Mouse (Mus musculus): Measurements from ENCODE around the gene Zfp991.
"Not testable (repeated sequence)": the region's sequence is repeated elsewhere in the genome, so short reads cannot be mapped to it uniquely, and the experiment has no call there.

Zfp991 gene

DNA sequence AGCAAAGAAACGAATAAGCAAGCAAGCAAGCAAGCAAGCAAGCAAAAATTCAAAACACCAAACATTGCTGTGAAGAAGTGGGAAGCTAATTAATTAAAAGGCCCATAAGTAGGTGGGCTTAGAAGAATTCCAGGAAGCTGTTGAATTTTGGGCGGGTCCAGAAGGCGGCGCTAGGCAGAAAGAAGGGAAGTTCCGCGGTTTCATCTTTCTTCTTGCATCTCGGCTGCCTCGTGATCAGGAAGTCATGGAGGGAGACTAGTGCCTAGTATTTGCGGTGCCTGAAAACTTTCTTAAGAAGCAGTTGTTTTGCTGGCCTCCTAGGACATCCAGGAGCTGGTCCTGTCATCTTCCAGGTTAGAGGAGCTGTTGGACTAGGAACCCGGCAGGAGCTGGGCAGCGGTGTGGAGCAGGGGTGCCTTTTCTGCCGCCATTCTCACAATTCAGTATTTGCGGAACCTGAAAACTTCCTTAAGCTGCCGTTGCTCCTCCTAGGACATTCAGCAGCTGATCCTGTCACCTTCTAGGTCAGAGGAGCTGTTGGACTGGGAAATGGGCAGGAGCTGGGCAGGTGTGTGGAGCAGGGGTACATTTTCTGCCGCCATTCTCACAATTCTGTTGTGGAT lies at the start of gene Zfp991:
Gene Zfp991, plus strand, starts transcription at position 202 of the 623 bp plus-strand sequence.
- not testable (repeated sequence) for DNase-seq

DNA sequence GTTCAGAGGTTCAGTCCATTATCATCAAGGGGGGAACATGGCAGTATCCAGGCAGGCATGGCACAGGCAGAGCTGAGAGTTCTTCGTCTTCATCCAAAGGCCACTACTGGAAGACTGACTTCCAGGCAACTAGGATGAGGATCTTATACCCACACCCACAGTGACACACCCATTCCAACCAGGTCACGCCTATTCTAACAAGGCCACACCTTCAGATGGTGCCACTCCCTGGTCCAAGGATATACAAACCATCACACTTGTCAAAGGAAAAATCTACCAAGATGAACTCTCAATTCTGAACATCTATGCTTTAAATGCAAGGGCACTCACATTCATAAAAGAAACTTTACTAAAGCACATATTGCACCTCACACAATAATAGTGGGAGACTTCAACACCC lies 36.2 kb upstream of the Zfp991 start:
- not testable (repeated sequence) for DNase-seq

DNA sequence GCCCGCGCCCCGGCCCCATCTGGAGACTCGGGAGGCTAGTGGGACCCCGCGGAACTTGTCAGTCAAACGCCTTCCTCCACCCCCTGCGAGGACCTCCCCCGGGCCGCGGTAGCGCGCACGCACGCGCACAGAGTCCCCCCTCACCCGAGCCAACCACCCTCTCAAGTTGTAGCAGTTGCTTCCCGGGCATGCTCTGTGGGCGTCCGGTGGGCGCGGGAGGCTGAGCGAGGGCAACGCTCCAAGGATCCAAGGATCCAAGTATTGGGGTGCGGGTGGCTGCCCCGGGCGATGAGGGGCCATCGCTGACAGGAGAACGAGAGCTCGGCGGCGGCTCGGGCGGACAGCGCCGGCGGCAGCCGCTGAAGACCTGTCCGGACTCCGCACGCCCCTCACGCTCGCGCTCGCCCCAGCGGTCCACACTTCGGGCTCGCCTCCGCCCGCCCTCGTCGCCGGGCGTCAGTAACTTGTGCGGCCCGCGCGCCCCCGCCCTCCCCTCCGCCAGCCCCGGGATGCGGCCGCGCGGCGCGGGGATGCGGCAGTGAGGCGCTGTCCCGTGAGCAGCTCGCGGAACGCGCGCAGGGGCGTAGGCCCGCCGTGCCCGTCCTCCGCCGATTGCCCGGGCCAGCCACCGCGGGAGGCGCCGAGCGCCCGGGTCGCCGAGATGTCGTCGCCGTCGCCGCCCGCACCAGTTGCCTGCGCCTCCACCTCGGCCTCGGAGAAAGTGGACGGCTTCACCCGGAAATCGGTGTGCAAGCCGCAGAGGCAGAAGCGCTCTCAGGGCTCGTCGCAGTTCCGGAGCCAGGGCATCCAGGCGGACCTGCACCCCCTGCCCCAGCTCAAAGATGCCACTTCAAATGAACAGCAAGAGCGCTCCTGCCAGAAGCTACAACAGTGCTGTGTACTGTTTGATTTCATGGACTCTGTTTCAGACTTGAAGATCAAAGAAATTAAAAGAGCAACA lies 29.9 kb upstream of the Zfp991 start:
- not testable (repeated sequence) for DNase-seq

DNA sequence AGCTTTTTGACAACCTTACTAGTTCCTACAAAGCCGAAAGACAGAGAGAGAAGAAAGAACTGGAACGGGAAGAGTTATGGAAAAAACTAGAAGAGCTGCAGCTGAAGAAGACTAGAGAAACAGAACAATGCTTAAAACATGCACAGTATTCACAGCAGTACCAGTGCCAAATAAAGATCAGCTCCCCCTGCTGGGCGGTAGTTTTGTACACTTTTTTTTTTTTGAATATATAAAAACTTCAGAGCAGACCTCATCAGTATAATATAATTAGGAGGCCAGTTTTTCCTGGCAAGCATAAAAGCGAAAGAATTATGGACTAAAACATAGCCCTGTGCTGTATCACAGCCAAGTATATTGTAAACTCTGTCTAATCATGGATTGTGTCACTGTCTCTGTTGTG lies 28.0 kb upstream of the Zfp991 start:
- DNase-seq: not testable (repeated sequence)

DNA sequence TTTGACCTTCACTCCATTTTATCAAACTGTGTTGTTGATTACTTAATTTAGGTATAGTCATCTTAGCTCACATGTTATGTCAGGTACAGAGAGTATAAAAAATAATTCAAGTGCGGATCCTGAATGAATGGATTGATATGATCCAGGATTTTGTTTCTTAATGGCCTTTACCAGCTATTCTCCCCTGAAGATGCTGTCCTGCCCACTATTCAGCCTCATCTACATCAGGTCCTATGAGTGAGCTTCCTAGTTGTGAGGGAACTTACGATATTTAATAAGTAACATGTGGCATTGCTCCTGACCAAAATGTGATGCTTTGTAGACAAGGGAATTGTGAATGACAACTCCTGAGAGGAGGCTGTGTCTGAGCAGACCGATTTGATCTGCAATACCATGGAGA lies 14.0 kb upstream of the Zfp991 start:
- not testable (repeated sequence) for DNase-seq

DNA sequence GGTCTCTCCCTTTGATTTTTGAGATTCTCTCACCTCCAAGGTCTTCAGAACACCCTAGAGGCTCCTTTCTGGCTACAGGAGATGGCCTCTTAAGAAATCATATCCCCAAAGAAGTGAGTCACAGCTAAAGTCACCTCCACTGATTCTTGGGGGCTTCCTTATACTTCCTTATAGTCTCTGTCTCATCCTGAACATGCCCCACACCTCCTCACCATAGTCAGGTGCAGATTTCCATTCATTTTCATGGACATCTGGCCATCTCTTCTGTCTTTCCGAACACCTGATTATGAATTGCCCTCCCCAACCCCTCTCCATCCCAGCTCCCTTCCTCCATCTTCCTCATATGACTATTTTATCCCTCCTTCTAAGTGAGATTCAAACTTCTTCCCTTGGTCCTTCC lies 9.6 kb upstream of the Zfp991 start:
- not testable (repeated sequence) for DNase-seq

DNA sequence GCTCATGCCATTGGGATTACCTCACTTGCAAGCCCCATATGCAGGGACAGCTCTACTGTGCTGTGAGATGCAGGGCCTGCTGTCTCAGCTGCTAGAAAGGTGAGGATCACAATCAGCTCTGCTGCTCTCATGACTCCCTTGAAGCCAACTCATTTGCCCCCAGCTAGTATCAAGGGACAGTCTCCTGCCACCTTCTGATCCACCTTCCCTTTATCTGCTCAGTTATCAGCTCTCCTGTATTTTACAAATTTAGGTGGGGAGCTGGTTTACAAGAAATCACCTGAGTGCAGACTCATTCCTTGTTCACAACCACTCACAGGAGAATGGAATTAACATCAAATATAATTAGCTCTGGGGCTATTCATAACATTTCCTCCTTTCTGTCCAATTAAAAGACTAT lies 8.0 kb upstream of the Zfp991 start:
- not testable (repeated sequence) for DNase-seq

DNA sequence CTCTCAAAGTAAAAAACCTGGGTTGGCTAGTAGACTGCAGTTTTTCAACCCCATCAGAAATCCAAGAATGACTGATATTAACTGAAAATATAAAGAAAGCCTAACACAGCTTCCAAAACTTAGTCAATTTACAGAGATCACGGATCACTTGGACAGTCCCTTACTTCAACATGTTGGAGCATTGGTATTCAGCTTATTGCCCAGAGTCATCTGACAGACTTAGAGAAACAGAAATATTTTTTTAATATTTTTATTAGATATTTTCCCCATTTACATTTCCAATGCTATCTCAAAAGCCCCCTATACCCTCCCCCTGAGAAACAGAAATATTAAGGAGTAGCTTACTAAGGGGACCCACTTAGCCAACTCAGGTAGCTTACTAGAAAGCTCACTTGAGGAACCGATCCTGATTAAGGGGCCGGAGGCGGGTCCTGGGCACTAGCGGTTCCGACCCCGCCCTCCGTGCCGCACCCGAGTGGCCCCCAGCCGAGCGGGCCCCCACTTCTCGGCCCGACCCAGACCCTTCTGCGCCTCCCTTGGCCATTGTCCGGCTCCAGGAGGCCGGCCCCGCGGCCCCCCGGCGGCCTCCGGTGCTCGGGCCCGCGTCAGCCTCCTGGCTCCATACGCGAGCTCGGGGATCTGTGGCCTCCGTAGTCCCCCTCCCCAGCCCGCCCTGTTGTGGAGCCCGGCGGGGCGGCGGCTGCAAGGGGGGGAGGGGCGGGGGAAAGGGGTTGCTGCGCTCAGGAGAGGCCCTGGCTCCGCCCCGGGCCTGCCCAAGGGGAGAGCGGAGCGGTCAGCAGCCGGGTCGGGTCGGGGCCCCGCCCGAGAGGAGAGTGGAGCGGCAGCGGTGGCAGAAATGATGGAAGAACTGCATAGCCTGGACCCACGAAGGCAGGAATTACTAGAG lies 7.2 kb upstream of the Zfp991 start:
- not testable (repeated sequence) for DNase-seq

DNA sequence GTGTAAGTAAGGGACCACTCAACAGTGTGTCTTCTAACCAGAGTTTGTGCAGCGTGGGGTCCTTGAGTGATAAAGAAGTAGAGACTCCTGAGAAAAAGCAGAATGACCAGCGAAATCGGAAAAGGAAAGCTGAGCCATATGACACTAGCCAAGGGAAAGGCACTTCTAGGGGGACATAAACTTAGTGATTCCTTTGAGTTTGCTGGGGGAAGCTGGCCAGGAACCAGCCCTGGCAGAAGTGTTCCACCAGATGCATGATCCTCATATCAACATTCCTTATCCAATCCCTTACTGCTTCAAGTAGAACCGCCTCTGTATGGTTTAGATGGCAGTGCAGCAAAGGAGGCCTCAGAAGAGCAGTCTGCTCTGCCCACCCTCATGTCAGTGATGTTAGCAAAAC lies 6.5 kb upstream of the Zfp991 start:
- DNase-seq: not testable (repeated sequence)

DNA sequence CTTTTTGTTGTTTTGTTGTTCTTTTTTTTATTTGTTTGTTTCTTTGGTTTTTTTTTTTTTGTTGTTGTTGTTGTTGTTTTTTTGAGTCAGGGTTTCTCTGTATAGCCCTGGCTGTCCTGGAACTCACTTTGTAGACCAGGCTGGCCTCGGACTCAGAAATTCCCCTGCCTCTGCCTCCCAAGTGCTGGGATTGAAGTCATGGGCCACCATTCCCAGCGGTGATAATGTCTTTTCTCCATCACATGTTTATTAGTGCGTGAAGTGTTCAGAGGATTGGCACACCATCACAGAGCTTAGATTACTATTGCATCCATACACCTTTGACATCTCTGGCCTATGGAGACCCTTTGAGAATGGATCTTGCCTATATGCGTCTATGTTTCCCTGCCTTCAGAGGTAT lies 6.0 kb upstream of the Zfp991 start:
- DNase-seq: not testable (repeated sequence)

DNA sequence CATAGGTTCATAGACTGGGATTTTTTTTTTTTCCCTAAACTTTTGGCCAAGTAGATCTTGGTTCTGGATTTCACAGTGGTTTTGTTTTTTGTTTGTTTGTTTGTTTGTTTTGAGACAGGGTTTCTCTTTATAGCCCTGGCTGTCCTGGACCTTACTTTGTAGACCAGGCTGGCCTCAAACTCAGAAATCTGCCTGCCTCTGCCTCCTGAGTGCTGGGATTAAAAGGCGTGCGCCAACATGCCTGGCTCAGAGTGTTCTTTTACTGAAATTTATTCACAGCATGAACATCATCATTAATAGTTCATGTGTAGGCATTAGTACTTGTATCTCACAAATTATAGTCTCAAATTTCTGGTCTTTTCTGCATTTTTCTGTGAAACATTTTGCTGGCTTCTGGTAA lies 5.4 kb upstream of the Zfp991 start:
- DNase-seq: not testable (repeated sequence)

DNA sequence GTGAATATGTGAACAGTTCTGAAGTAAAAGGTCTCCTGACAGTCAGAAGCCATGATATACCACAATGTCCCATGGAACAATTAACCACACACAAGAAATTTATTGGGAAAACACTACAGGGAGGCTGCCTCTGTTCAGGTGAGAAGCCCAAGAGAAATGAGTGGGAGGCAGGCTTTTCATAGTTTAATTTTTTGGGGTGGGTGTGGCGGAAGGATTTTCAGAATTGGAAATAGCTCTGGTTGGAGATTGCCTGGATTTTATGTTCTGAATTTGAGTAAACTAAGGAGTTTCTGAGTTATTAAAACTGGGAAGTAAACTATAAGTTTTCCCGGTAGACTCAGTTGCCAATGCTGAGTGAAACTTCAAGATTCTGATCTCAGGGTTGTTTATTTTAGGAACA lies 4.7 kb upstream of the Zfp991 start:
- not testable (repeated sequence) for DNase-seq

DNA sequence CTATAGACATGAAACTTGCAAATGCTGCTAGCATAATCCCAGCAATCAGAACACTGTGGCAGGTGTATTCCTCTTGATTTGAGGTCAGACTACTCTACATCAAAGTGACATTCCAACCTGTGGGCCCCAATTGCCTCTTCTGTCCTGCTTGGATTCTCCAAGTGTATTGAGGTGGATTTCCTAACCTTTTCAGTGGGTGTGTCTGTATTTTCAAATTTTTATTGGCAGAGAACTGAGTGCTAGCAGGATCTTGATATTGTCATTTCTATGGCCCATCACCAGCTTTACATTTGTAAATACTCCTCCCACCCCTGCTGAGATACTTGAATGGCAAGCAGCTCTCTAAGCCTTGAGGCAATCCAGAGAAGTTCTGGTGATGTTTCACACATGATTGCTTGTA lies 3.7 kb upstream of the Zfp991 start:
- not testable (repeated sequence) for DNase-seq

DNA sequence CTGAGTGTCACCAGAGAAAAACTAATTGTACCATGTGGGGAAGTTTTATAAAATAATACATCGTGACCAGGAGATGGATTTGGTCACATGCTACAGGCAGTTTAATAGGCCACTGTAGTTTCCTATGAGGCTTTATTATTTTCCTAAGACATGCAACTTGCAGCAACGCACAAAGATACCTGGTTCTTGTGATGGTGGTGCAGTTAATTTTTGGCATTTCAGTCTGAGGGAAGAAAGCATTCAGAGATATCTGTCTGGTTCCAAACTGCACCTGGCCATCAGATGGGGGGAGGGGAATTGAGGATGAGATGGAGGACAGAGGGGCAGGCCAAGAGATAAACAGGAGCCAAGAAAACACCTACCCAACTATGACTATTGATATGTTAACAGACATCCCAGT lies 1.8 kb downstream of the Zfp991 start:
- not testable (repeated sequence) for DNase-seq

DNA sequence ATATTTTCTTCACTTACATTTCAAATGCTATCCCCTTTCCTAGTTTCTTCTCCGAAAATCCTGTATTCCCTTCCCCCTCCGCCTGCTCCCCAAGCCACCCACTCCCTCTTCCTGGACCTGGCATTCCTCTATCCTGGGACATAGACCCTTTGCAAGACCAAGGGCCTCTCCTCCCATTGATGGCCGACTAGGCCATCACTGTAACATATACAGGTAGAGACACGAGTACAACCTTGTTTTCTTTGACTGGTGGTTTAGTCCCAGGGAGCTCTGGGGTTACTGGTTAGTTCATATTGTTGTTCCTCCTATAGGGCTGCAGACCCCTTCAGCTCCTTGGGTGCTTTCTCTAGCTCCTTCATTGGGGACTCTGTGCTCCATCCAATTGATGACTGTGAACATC lies 9.9 kb downstream of the Zfp991 start:
- not testable (repeated sequence) for DNase-seq

DNA sequence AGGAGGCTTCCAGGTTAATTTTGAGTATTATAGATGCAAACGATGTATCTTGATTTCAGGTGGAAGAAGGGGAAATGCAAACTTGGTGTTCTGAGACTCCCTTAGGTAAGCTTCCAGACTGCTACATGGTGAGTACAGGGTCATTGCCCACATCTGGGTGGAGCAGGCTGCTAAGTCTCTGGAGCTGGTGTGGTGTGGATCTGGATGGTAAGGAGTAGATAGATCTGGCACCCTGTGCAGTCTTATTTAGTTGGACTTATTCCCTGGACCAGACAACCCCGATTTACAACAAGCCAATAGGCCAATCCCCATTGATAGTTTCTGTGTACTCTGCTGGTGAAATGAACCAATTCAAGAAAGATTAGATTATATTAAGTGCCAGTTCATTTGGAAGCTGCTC lies 33.4 kb downstream of the Zfp991 start:
- DNase-seq: not testable (repeated sequence)

DNA sequence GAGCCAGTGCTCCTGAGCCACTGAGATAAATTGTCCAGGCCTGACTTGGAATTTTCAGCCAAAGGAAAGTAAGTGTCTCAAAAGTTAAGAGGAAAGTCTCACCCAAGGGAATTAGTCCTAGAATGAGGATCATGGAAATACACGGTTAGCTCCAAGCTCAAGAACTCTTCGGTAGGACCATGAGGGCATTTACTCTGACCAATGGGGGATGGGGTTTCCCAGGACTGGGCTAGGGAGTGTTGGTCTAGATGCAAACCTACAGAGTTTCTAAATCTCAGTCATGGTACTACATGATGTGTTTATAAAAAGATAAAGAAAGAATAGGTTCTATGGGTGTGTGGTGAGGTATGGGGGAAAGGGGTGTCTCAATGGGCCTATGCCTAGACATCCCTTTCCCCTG lies 38.7 kb downstream of the Zfp991 start:
- DNase-seq: not testable (repeated sequence)

DNA sequence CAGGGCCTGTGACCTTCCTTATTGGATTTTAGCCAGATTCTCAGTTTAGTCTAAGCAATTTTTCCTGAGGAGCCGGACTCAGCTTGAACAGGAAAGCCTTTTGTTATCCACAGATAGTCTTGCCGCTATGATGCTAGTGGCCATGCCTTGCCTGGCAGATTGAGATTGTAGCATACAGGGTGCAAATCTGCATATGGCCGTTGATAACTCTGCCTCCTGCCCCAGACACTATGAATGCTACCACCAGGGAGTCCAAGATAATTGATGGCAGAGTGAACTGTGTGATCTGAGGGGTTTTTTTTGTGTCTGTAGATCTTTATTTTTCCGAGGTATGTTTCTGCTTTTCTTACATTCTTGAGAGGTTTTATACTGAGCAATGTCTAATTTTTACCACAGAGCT lies 39.7 kb downstream of the Zfp991 start:
- not testable (repeated sequence) for DNase-seq

DNA sequence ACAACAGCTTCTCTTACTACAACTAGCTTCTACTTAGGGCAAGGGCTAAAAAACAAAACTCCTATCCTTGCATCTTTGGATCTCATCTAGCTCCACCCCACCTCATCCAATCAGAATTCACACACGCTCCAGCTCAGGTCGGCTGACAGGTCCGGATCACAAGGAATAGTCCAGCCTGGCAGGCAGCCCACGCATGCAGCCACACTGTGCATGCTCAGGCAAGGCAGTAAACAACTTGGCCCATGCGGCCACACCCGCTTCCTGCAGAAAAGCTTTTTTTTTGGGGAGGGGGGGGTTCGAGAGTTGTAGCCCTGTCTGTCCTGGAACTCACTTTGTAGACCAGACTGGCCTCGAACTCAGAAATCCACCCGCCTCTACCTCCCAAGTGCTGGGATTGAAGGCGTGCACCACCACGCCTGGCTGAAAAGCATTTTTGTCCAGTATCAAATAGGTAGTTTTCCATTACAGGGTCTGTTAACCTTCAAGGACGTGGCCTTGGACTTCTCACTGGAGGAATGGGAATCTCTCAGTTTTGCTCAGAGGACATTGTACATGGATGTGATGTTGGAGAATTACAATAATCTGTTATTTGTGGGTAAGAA lies 44.5 kb downstream of the Zfp991 start:
- DNase-seq: not testable (repeated sequence)

DNA sequence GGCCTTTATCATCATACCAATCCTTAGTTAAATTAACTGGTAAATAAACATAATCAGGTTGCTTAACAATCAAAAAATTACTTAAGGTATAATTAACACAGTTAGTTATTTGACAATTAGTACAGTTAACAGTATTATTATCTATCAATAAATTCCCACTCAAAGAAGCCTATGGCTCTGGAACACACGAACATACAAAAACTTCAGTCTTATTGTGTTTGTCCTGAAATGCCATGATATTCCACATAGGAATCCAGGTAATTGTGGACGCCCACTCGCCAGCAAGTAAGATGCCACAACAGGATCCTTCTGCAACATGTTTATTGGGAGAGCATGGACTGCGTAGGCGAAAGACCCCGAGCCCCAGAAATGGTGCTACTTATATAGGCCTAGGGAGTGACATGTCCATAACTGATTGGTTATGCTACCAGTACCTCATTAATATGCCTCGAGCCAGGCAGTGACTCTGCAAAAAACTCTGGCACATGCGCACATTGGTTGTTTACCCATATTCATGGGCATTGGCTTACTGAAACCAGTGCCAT lies 49.4 kb downstream of the Zfp991 start:
- DNase-seq: not testable (repeated sequence)

DNA sequence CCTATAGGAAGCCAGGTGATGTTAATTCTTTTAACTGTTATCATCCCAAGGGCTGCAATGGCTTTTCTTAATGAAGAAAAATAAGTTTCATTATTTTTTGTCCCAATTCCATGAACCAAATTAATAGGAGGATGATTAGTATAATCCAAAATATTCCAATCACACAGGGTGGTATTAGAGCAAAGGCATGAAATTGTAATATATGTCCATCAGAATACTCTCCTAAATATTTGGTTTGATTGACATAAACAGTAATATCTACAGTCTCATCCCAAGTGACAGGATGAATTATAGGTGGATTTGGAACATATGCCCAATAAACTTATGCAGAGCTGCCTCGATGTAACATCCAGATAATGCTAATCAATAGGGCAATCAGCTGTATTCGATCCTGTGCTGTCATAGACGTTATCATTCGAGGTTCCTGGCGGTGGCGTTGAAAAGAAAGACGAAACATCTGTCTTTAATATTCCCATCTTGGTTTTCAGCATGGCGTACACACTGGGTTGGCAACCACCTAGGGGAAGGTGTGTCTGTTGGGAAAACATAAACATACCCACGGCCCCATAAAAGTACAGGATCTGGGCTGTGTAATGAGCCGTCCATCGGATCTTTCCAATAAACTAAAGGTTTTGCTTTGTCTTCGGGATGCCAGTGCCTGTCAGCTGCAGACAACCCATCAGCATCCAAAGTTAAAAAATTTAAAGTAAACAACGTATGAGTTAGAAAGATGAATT lies 50.3 kb downstream of the Zfp991 start:
- not testable (repeated sequence) for DNase-seq
